In the genomic region with DNA sequence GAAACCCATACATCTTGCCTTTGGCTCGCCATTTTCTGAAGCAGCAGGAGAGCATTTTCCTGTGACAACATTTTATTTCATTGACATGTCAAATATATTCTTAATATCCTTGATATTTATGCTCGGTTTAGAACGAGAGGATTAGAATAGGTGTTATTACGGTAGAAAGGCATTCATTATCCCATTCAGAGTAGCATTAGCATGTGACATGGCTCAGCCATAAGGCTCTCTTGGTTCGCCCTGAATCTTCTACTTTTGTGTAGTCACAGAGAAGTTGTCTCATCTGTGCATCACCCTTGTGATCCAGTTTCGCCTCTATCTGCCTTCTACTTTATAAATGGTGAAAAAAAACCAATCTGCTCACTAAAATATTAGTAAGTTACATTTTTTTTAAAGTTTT, we compare ENCODE assay signal across 15 mouse cellular contexts.
"Had no signal": no experiment of that assay in that cellular context is flagged by ENCODE, and none has a peak within 500 bp of the region (broad histone marks: within the 10 kb centered on the region; RNA-seq: fewer than 3 reads in every experiment).

No protein-coding gene starts in this region.

- H3K4me3 ChIP-seq: neural tube, embryonic 15.5 days; stomach, embryonic 15.5 days had no signal

- H3K27me3 ChIP-seq: neural tube, embryonic 15.5 days; stomach, embryonic 15.5 days had no signal

- H3K9ac ChIP-seq: neural tube, embryonic 15.5 days; stomach, embryonic 15.5 days had no signal

- H3K4me2 ChIP-seq: neural tube, embryonic 15.5 days; stomach, embryonic 15.5 days had no signal

- H3K4me1 ChIP-seq: neural tube, embryonic 15.5 days; stomach, embryonic 15.5 days had no signal

- H3K36me3 ChIP-seq: neural tube, embryonic 15.5 days; stomach, embryonic 15.5 days had no signal

- H3K9me3 ChIP-seq: neural tube, embryonic 15.5 days; stomach, embryonic 15.5 days had no signal

- DNase-seq: retina, postnatal 1 day; right cerebral cortex, adult 18-20 months; right cerebral cortex, postnatal 14 days; right cerebral cortex, postnatal 25 days; right cerebral cortex, postnatal 4 days; spleen, adult 18-20 months; thymus, adult 18-20 months; thymus, adult 2 months; thymus, postnatal 14 days; thymus, postnatal 25 days; thymus, postnatal 36 days; thymus, postnatal 4 days had no signal

- H3K27ac ChIP-seq: neural tube, embryonic 15.5 days; stomach, embryonic 15.5 days; stomach, postnatal 0 days had no signal
